Mouse (Mus musculus) heart, adult 8-10 months (tissue): ENCODE data around the gene Gm156. TPM values are rescaled to one million over a fixed set of nuclear protein-coding genes. Genes with fewer than 3 reads are reported as not detected.
"Not testable (repeated sequence)": the region's sequence is repeated elsewhere in the genome, so short reads cannot be mapped to it uniquely, and the experiment has no call there.

Experiments used
- DNase-seq: peaks from one replicate; pipeline ENCODE4 v3.0.0; 2022; ENCODE audit warnings: low spot score
- total RNA-seq, 4 experiments: library from RNA; stranded (reverse); gene quantifications; 2 replicates each; pipeline ENCODE4 v1.2.4; 2022

The Gm156 gene
- total RNA-seq: not detected

- DNase-seq: not testable (repeated sequence)
These were observed at the start of gene Gm156 for GRCm38 (mm10) chr6:129784170-129784569. Gene Gm156 (minus strand): TSS chr6:129784270.

- DNase-seq: no peak
These were observed 41.5 kb upstream of the Gm156 start for GRCm38 (mm10) chr6:129825559-129825958.

GRCm38 (mm10) chr6:129824004-129824403, 39.9 kb upstream of the Gm156 start:
- DNase-seq: no peak

- DNase-seq: no peak
These were observed 33.7 kb upstream of the Gm156 start for GRCm38 (mm10) chr6:129817731-129818130.

GRCm38 (mm10) chr6:129747654-129748032, 36.4 kb downstream of the Gm156 start:
- no peak for DNase-seq

- peak; percentile 0 for DNase-seq
These were observed 36.9 kb downstream of the Gm156 start for GRCm38 (mm10) chr6:129747016-129747653.

- no peak for DNase-seq
These were observed 37.9 kb downstream of the Gm156 start for GRCm38 (mm10) chr6:129746151-129746550.

GRCm38 (mm10) chr6:129740069-129740721, 43.9 kb downstream of the Gm156 start, which contains the start of gene Klri2:
Gene Klri2 (minus strand): TSS chr6:129740484.
- DNase-seq: no peak

GRCm38 (mm10) chr6:129736414-129736813, 47.7 kb downstream of the Gm156 start:
- DNase-seq: no peak

- no peak for DNase-seq
These were observed 56.8 kb downstream of the Gm156 start for GRCm38 (mm10) chr6:129727237-129727636.

- no peak for DNase-seq
These were observed 62.7 kb downstream of the Gm156 start for GRCm38 (mm10) chr6:129721390-129721789.

- DNase-seq: no peak
These were observed 63.6 kb downstream of the Gm156 start for GRCm38 (mm10) chr6:129720487-129720886.

GRCm38 (mm10) chr6:129717032-129717431, 67.0 kb downstream of the Gm156 start, which contains the start of gene Klri1:
Gene Klri1 (minus strand): TSS chr6:129717132.
- DNase-seq: no peak

Other genes with a start within 250 kb of the Gm156 start
- not detected for gene Klre1, start 206.4 kb downstream of the Gm156 start, total RNA-seq
- gene Klrd1, start 192.5 kb downstream of the Gm156 start, total RNA-seq: under 1 TPM in 1 of 4 experiments, not detected in 3; 0.35 TPM
- gene Klrk1, start 160.4 kb downstream of the Gm156 start, total RNA-seq: under 1 TPM in 2 of 4 experiments, not detected in 2; 0.27 to 0.34 TPM
- not detected for gene Klrc3, start 140.9 kb downstream of the Gm156 start, total RNA-seq
- gene Klrc2, start 123.6 kb downstream of the Gm156 start, total RNA-seq: not detected
- gene Klrc1, start 105.3 kb downstream of the Gm156 start, total RNA-seq: under 1 TPM in 1 of 4 experiments, not detected in 3; 0.22 TPM
- not detected for gene Klri1, start 67.1 kb downstream of the Gm156 start, total RNA-seq
- not detected for gene Klri2, start 43.8 kb downstream of the Gm156 start, total RNA-seq
- not detected for gene Gm17631, start 78.4 kb upstream of the Gm156 start, total RNA-seq
- not detected for gene Klra17, start 92.4 kb upstream of the Gm156 start, total RNA-seq
- not detected for gene Klra5, start 133.4 kb upstream of the Gm156 start, total RNA-seq
- gene Klra6, start 242.7 kb upstream of the Gm156 start, total RNA-seq: not detected